In the genomic region with DNA sequence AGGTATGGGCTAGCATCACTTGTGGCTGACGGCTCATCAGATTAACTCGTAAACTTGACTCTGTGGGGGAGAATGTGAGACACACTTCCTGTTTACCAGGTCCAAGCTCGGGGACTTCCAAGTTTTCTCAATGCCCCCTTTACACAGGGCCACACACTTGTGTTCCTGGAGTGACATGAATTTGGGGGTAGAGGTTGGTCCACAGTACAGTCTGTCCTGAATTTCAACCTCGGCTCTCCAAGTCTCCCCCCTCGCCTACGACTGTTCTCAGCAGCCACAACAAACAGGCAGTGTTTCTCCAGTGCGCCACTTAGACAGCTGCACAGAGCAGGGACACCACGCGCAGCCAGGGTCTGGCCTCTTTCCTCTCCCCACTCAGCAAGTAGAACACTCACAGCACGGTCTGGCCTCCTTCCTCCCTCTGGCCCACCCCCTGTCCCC, we compare ENCODE assay signal across 8 mouse cellular contexts. TPM values are rescaled to one million over a fixed set of nuclear protein-coding genes. Genes with fewer than 3 reads are reported as not detected.
A peak's percentile ranks its signal among the peaks of the same experiment; 100 is the strongest.
DNase-seq lines count a peak whose midpoint lies in the region; ATAC-seq lines count a peak whose summit lies in the region.

No protein-coding gene starts in this region.

- no peaks in the 10 kb centered on the region for H3K36me3 ChIP-seq in limb, embryonic 13.5 days

- no peak for DNase-seq in cerebellum, adult 9-10 months
- peak; percentile 29 to 40 for DNase-seq in left cerebral cortex, postnatal 25 days (ENCODE audit: low spot score in 2 of 2)
- no peak for DNase-seq in left cerebral cortex, adult 11 months (ENCODE audit: low spot score)
- DNase-seq in gastrocnemius, postnatal 25 days = peak; percentile 46
- peak; percentile 81 for DNase-seq in thymus, postnatal 4 days

- WGBS in limb, embryonic 13.5 days = 35% methylated on average over 10 of the region's 10 CpGs

- H3K27ac ChIP-seq in limb, embryonic 13.5 days = no peak overlapping the region

- no peaks in the 10 kb centered on the region for H3K9me3 ChIP-seq in limb, embryonic 13.5 days

- no peak overlapping the region for H3K4me3 ChIP-seq in limb, embryonic 13.5 days

- peaks cover 24% of the 10 kb centered on the region for H3K4me1 ChIP-seq in limb, embryonic 13.5 days

- H3K9ac ChIP-seq in limb, embryonic 13.5 days = no peak overlapping the region

- ATAC-seq in cerebellum, adult (ENCODE audit: insufficient number of reproducible peaks, low FRiP score, low TSS enrichment) = 0 out of 2 replicates have a peak, but pooled peaks have one; percentile 13
- ATAC-seq in limb, embryonic 13.5 days (ENCODE audit: low FRiP score, low read depth) = peak; percentile 80; the same call in 1 of the 2 replicates
- ATAC-seq in erythroid progenitor cell, adult 5-6 weeks (replicated peaks; ENCODE audit: low FRiP score, poor library complexity, severe bottlenecking) = no peak

- intact Hi-C loops in left cerebral cortex, postnatal 25 days (cut with DNase I) = no loop called here

- H3K4me2 ChIP-seq in limb, embryonic 13.5 days (replicated peaks) = no peak overlapping the region

- H3K27me3 ChIP-seq in limb, embryonic 13.5 days = no peaks in the 10 kb centered on the region

RNA-seq across cellular contexts. Expression of a gene that starts 17.2 kb away (rescaled TPM):
- total RNA-seq in left cerebral cortex, postnatal 25 days (2021) = under 1 TPM; 0.25 to 0.41 TPM
- under 1 TPM; 0.13 to 0.20 TPM for total RNA-seq in gastrocnemius, postnatal 25 days (2021)
- polyA plus RNA-seq in limb, embryonic 13.5 days (2015; fragmentation: Nextera tagmentation; extraction: Ambion mirVana) = 0.11 TPM in 1 of 2 replicates, not detected in the other
- total RNA-seq in erythroid progenitor cell, adult 5-6 weeks (2015; ENCODE audit: low replicate concordance) = 1.7 TPM in 1 of 2 replicates, not detected in the other
- total RNA-seq in erythroid progenitor cell, adult 5-6 weeks (2017; ENCODE audit: low replicate concordance) = 0.64 and 0.83 TPM in 2 replicates

RNA-seq across cellular contexts. Expression of a gene that starts 42.7 kb away (rescaled TPM):
- 1 to 10 TPM in 1 of 2 experiments, under 1 TPM in 1; 0.96 to 1.5 TPM for total RNA-seq in left cerebral cortex, postnatal 25 days (2021)
- 1 to 10 TPM; 3.8 to 4.8 TPM for total RNA-seq in gastrocnemius, postnatal 25 days (2021)
- polyA plus RNA-seq in limb, embryonic 13.5 days (2015; fragmentation: Nextera tagmentation; extraction: Ambion mirVana) = 16.8 and 17.5 TPM in 2 replicates
- 24.3 and 31.7 TPM in 2 replicates for total RNA-seq in erythroid progenitor cell, adult 5-6 weeks (2015; ENCODE audit: low replicate concordance)
- total RNA-seq in erythroid progenitor cell, adult 5-6 weeks (2017; ENCODE audit: low replicate concordance) = 51.3 and 51.6 TPM in 2 replicates

Comparison
In these comparisons a context has a peak if more than half of its experiments do, and no peak if none do; other contexts are left out.
1. DNase-seq: peak in left cerebral cortex, postnatal 25 days (2 of 2), gastrocnemius, postnatal 25 days (single experiment) and thymus, postnatal 4 days (single experiment); none in cerebellum, adult 9-10 months (single experiment) and left cerebral cortex, adult 11 months (single experiment).
2. RNA of a gene that starts 42.7 kb away (total RNA-seq): 24.3 to 51.6 TPM in erythroid progenitor cell, adult 5-6 weeks; 3.8 to 4.8 TPM in gastrocnemius, postnatal 25 days and 0.96 to 1.5 TPM in left cerebral cortex, postnatal 25 days; every median in the first group is over 4 times any median in the second.